Mouse (Mus musculus) frontal cortex, postnatal 10 days (tissue): ENCODE results near the gene Fam210b.
A peak's percentile ranks its signal among the peaks of the same experiment; 100 is the strongest.

ENCODE experiments used
- DNase-seq, 2 experiments: peaks; one replicate each; pipeline ENCODE4 v3.0.0; 2022; ENCODE audit warnings: low spot score in 2 of 2, mixed read lengths in 1 of 2

The Fam210b gene

DNA sequence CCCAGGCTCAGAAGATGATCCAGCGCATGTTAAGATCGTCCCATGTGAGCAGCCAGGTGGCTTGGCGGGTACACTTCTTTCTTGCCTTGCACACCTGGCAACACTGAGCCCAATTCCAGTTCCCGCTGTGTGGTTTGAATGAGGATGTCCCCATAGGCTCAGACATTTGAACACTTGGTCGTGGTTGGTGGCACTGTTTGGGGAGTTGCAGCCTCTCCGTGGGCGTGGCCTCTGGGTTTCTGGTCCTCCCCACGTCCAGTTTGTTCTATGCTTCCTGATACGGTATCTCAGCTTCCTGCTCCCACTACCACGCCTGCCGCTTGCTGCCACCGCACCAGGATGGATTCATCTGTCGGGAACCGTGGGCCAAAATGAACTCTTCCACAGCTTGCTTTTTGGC lies 4.4 kb downstream of the Fam210b start:
- DNase-seq = no peak

GRCm38 (mm10) chr2:172350773-172351172 lies 5.4 kb downstream of the Fam210b start:
- DNase-seq = no peak

DNA sequence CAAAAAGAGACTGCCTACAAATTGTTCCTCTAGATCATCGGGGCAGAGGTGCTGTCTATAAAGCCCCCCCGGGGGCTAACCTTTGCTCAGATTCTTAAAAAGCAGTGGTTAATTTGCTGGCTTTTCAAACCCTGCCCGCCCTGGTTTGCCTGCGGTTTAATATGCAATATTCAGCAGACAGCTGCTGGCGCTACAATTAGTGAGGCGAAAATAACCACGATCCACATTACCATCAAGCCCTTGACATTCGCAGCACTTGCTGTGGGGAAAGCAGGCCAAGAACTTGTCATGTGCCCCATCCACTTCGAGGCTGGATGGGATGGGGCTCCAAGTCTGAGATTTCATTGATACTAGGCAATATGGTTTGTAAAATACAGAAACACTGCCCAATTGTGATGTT lies 7.9 kb downstream of the Fam210b start:
- DNase-seq = no peak

DNA sequence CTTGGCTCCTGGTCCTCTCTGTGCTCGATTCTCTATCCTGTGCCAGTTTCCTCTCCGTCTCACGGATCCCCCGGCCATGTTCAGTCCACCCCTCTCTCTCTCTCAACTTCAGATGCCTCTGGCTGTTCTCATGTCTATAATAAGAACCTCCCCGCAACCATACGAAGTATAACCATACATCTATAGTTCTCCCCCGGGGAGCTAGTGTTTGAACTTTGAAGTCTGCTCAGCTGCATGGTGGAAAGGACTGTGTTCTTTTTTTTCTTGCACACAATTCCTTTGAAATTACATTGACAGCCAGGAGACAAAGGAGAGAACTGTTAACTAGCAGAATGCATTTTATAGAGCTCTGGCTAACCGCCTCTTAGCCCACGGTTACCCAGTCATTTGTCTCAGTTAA lies 9.4 kb downstream of the Fam210b start:
- no peak for DNase-seq

DNA sequence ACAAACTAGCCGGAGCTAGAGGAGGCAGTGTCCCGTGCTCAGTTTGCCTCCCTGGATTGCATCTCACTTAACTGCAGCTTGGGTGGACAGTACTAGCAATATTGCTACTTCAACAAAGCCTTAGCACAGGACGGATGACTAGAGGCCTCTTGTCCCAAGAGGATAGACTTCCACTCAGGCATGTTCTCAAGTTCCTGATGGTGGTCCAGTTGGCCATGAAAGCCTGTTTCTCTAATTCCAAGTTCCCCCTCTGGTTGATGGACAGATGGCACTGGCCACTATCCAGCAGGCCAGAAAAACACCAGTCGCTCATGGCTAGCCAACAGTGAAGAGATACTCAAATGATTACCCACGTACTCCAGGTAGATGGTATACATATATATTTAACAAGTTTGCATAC lies 10.5 kb downstream of the Fam210b start:
- no peak for DNase-seq

GRCm38 (mm10) chr2:172363176-172363575 lies 17.8 kb downstream of the Fam210b start:
- no peak for DNase-seq

DNA sequence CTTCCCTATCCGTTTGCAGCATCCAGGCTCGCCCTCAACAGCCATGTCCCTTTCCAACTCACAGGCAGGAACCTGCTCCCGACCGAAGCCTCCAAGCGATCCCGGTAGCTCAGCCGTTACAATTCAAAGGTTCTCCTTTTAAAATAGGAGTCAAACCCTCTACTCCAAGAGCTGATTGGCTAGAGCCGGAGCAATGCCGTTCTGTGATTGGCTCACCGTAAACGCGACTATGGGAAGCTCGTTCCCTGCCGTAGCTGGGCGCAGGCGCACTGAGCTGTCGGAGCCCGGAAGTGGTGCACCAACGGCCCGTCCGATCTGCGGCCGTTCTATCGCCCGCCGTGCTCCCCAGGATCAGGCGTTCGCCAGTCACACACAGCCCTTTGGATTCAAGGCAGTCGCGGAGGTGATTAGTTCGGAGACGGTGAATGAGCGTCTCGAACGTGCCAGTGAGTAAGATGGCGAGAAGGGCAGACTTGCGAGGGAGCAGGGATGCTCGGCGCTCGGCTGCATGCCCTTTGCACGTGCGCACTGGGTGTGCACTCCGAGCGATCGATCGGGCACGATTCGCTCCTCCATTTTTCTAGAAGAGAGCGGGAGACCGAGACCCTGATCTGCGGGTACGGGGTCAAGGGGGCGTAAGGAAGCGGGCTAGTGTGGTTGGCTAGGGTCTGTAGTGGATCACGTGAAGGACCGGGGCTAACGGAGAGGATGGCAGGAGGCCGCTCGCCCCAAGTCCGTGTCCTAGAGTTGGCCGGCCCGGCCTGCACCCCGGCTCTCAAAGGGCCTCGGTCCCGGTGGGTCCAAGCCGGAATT lies 25.3 kb downstream of the Fam210b start, which contains the start of the genes Aurka and Cstf1:
Gene Aurka (minus strand): TSS at position 125 of the 813 bp plus-strand sequence.
Gene Cstf1 (plus strand): TSS at position 271 of the 813 bp plus-strand sequence.
- DNase-seq = peak; percentile 90 to 94

DNA sequence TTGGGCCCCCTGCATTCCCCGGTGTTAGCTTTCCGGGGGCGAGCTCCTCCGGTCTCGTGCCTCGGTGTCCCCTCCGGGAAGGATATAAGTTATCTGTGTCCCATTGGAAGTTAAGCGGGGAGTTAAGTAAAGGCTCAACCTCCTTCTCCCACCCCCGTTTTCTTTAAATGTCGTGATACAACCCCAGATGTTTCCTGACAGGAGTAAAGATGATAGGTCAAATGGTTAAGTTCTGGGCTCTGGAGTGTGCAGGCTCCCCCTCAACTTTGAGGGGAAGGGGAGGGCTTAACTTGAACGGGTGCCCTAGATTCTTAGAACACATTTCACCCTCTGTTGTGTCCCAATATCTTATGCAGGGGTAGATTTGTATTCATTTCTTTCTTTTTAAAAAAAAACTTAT lies 25.9 kb downstream of the Fam210b start:
- DNase-seq = no peak

GRCm38 (mm10) chr2:172376551-172376950 lies 31.2 kb downstream of the Fam210b start:
- no peak for DNase-seq

- no peak for DNase-seq
Observed at GRCm38 (mm10) chr2:172376999-172377515, 31.7 kb downstream of the Fam210b start.

- no peak for DNase-seq
Observed at GRCm38 (mm10) chr2:172378332-172378731, 33.0 kb downstream of the Fam210b start.

- no peak for DNase-seq
Observed at GRCm38 (mm10) chr2:172380513-172380912, 35.1 kb downstream of the Fam210b start.

- DNase-seq = no peak
Observed at GRCm38 (mm10) chr2:172381341-172381740, 36.0 kb downstream of the Fam210b start.

DNA sequence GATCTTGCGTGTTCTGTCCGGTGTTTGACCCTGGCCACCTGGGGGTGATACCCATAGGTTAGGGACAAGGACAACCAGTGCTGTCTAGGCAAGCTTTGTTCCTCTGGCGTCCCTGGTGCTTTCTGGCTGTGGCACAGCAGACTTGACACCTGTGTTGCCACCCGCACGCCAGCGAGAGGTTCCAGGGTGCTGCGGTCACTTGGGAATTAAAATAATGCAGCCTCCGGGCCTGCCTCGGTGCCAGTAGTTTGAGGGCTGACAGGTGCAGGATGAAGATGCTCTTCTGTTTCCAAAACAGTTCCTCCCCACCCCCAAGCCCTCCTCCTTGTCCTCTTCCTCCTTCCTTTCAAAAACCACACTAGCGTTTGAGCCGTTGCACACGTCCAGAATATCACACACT lies 36.5 kb downstream of the Fam210b start:
- no peak for DNase-seq

DNA sequence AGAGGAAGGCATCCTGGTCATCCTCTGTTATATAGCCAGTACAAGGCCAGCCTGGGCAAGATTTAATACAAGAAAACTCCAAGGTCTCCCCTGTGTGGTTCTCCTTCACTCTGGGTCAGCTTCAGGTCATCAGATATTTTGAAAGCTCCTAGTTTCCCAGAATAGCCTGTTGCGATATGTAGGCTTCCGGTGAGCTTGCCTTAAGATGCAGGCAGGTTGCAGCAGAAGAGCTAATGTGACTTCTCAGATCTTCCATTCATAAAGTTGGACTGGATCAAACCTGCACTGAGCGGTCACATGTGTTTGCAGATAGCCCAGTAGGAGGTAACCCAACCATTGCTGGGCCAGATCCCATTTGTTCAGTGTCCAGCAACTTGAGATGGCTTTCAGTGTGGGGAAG lies 39.4 kb downstream of the Fam210b start:
- DNase-seq = no peak

- no peak for DNase-seq
Observed at GRCm38 (mm10) chr2:172390341-172390740, 45.0 kb downstream of the Fam210b start.

DNA sequence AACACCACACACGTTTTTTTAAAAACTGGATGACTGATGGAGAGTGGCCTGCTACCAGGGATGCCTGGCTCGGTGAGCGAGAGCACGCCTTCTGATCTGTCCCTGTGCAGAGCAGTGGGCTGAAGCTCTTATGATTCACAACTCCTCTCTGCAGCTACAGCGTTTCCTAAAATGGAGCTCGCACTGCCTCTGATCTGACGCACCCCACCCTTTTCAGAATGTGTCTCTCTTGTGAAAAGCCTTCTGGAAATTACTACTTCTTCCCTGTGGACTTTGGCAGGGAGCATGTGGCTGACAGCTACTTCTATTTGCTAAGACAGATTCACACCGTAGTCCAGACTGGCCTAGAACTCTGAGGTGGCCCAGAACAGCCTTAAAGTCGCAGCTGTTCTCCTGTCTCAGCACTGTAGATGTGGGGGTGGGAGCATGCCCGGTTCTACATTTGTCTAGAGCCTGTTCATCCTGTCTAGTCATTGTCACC lies 46.7 kb downstream of the Fam210b start:
- peak; percentile 40 to 59 for DNase-seq

GRCm38 (mm10) chr2:172393391-172394051 lies 48.2 kb downstream of the Fam210b start, which contains the start of gene Cass4:
Gene Cass4, plus strand, starts transcription at chr2:172393794.
- no peak for DNase-seq

DNA sequence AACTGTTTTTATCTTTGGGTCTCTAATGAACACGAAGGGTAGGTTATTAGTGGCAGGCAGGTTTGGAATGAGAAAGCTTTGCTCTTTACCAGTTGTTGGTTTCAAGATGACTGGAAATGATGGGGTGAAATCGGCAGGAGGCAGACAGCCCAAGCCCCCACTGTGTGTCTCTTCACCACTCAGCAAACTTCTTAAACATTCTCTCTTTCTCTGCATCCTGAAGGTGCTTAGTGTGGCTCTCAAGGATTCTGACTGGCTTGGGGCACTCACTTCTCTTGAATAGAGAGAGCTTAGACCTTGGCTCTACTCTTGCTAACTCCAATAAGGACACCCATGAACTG lies 48.7 kb downstream of the Fam210b start:
- DNase-seq = no peak

DNA sequence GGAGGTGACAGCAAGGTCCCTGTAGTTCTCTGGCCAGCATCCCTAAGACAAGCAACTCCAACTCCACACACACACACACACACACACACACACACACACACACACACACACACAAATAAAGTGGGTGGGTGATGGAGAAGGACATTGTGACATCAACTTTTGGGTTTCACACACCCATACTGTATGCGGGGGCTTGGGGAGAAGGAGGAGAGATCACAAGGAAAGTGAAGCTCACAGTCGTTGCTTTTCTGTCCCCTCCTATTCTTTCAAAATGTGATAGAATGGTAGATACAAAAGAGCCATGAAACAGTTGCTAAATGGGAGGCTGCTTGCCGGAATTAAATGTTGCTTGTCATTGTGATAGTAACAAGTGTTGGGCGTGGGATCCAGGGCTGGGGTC lies 49.3 kb downstream of the Fam210b start:
- no peak for DNase-seq

GRCm38 (mm10) chr2:172395961-172396360 lies 50.6 kb downstream of the Fam210b start:
- DNase-seq = no peak

GRCm38 (mm10) chr2:172399901-172400300 lies 54.5 kb downstream of the Fam210b start:
- no peak for DNase-seq
